Mouse (Mus musculus): Measurements from ENCODE around the gene Pan2.

GRCm38 (mm10) chr10:128310902-128311301 is 7.8 kb downstream of the Pan2 start:
- no peak for TF ChIP-seq TAL1 (IDR thresholded peaks at IDR 0.05; ENCODE audit: low read length)
- no peak for TF ChIP-seq GATA1 (IDR thresholded peaks at IDR 0.05; ENCODE audit: low read length)

Measured in erythroblast, embryonic 14.5 days (primary cell).